Mouse (Mus musculus) hindbrain, embryonic 11.5 days (tissue): ENCODE measurements around the gene Ttc16. TPM values are rescaled to one million over a fixed set of nuclear protein-coding genes. Genes with fewer than 3 reads are reported as not detected.
A peak's percentile ranks its signal among the peaks of the same experiment; 100 is the strongest.

Experiments used
- ATAC-seq: fragments of 200-750 bp; cut with Nextera tagmentation; 2 replicates; pipeline ENCODE4 v1.8.0; 2017; ENCODE audit warnings: mild to moderate bottlenecking, moderate TSS enrichment, moderate library complexity; ENCODE audit not compliant: low FRiP score
- DNase-seq: peaks from one replicate; pipeline ENCODE4 v3.0.0-alpha.2; 2015; ENCODE audit warnings: low spot score
- H3K27ac ChIP-seq: fragments of 300-500 bp; sonication (generic); 2 replicates; pipeline ENCODE4 v1.5.1; 2014; ENCODE audit warnings: mild to moderate bottlenecking, low read depth, low read length
- H3K27me3 ChIP-seq: fragments of 300-500 bp; sonication (generic); 2 replicates; pipeline ENCODE4 v1.6.1; 2014; ENCODE audit warnings: mild to moderate bottlenecking, low read length, moderate library complexity, mixed read lengths; ENCODE audit not compliant: control insufficient read depth, insufficient read depth
- H3K36me3 ChIP-seq: fragments of 300-500 bp; sonication (generic); 2 replicates; pipeline ENCODE4 v1.6.1; 2014; ENCODE audit warnings: mild to moderate bottlenecking, low read length, moderate library complexity, mixed read lengths; ENCODE audit not compliant: control insufficient read depth, insufficient read depth
- H3K4me1 ChIP-seq: fragments of 300-500 bp; sonication (generic); replicated peaks from 2 replicates; pipeline ENCODE4 v1.6.1; 2014; ENCODE audit warnings: low read length, mixed read lengths; ENCODE audit not compliant: control insufficient read depth, insufficient read depth
- H3K4me2 ChIP-seq: fragments of 300-500 bp; sonication (generic); replicated peaks from 2 replicates; pipeline ENCODE4 v1.6.1; 2014; ENCODE audit warnings: mild to moderate bottlenecking, low read depth, low read length
- H3K4me3 ChIP-seq: fragments of 300-500 bp; sonication (generic); 2 replicates; pipeline ENCODE4 v1.5.1; 2014; ENCODE audit warnings: low read depth, low read length
- H3K9ac ChIP-seq: fragments of 300-500 bp; sonication (generic); 2 replicates; pipeline ENCODE4 v1.6.1; 2014; ENCODE audit warnings: low read depth, low read length
- H3K9me3 ChIP-seq: fragments of 300-500 bp; sonication (generic); 2 replicates; pipeline ENCODE4 v1.6.1; 2016; ENCODE audit warnings: low read length; ENCODE audit not compliant: control insufficient read depth
- whole genome bisulfite sequencing: fragments of 180-500 bp; shearing (Covaris S2); extraction: QIAGEN DNeasy Blood & Tissue Kit; methylation state at CpG from one replicate; pipeline ENCODE4 v1.1.7; 2014; 5-methylcytosine and 5-hydroxymethylcytosine counted together
- polyA plus RNA-seq: library from polyadenylated mRNA; unstranded; fragments of >200 nt; fragmentation: Nextera tagmentation; extraction: Ambion mirVana; gene quantifications from 2 replicates; pipeline ENCODE4 v1.2.1, GENCODE M21; 2014

Gene Ttc16
- polyA plus RNA-seq, 1 experiment from 2014 or later: 0.34 TPM

GRCm38 (mm10) chr2:32757056-32757845, 18.2 kb downstream of the Ttc16 start, which contains the start of gene Tor2a:
Gene Tor2a (plus strand): TSS chr2:32757234.
- H3K4me3 ChIP-seq: peak within 1 kb of the TSS; percentile 69
- H3K27me3 ChIP-seq: no peaks in the 10 kb centered on the region
- H3K27ac ChIP-seq: peak within 1 kb of the TSS; percentile 78
- H3K4me2 ChIP-seq: peak within 1 kb of the TSS; percentile 64
- H3K36me3 ChIP-seq: no peaks in the 10 kb centered on the region; the same call in 1 of the 2 replicates
- H3K9ac ChIP-seq: peak within 1 kb of the TSS; percentile 83
- no peaks in the 10 kb centered on the region for H3K9me3 ChIP-seq
- DNase-seq (peak; percentile 98), ATAC-seq (peak; percentile 92)
- WGBS: under 1% methylated on average over 66 of the region's 66 CpGs
- peaks cover 3% of the 10 kb centered on the region; the same call in 1 of the 2 replicates for H3K4me1 ChIP-seq

- no peak for DNase-seq
- WGBS: 37% methylated on average over 6 of the region's 6 CpGs
- no peak overlapping the region for H3K4me2 ChIP-seq
- ATAC-seq: peak; percentile 20; the same call in 1 of the 2 replicates
- H3K9ac ChIP-seq: no peak overlapping the region
- H3K27me3 ChIP-seq: no peaks in the 10 kb centered on the region
- H3K27ac ChIP-seq: no peak overlapping the region
- no peaks in the 10 kb centered on the region; the same call in 1 of the 2 replicates for H3K36me3 ChIP-seq
- H3K9me3 ChIP-seq: no peaks in the 10 kb centered on the region
- peaks cover 3% of the 10 kb centered on the region; the same call in 1 of the 2 replicates for H3K4me1 ChIP-seq
- no peak overlapping the region for H3K4me3 ChIP-seq
Measured at GRCm38 (mm10) chr2:32756674-32757055, 18.8 kb downstream of the Ttc16 start.

GRCm38 (mm10) chr2:32752181-32752580, 23.3 kb downstream of the Ttc16 start:
- H3K9ac ChIP-seq: 0 out of 2 replicates have a peak overlapping the region, but pooled peaks have one; percentile 4
- H3K27me3 ChIP-seq: no peaks in the 10 kb centered on the region
- peaks cover 5% of the 10 kb centered on the region for H3K4me1 ChIP-seq
- DNase-seq: peak; percentile 44
- H3K9me3 ChIP-seq: no peaks in the 10 kb centered on the region
- H3K36me3 ChIP-seq: no peaks in the 10 kb centered on the region
- H3K4me2 ChIP-seq: peak overlapping the region; percentile 45
- 65% methylated on average over 10 of the region's 10 CpGs for WGBS
- H3K4me3 ChIP-seq: peak overlapping the region; percentile 29
- peak; percentile 10; the same call in 1 of the 2 replicates for ATAC-seq
- H3K27ac ChIP-seq: peak overlapping the region; percentile 61

- H3K4me2 ChIP-seq: peak overlapping the region; percentile 45
- H3K36me3 ChIP-seq: 0 out of 2 replicates have a peak, but pooled peaks cover 3% of the 10 kb centered on the region
- H3K4me3 ChIP-seq: peak overlapping the region; percentile 29
- no peaks in the 10 kb centered on the region for H3K9me3 ChIP-seq
- H3K9ac ChIP-seq: peak overlapping the region; percentile 0; the same call in 1 of the 2 replicates
- peak overlapping the region; percentile 61 for H3K27ac ChIP-seq
- no peak for DNase-seq
- H3K27me3 ChIP-seq: no peaks in the 10 kb centered on the region
- ATAC-seq: no peak
- 29% methylated on average over 8 of the region's 10 CpGs for WGBS
- H3K4me1 ChIP-seq: peaks cover 5% of the 10 kb centered on the region
Measured at GRCm38 (mm10) chr2:32751665-32752033, 23.8 kb downstream of the Ttc16 start.

- DNase-seq: peak; percentile 89
Measured at GRCm38 (mm10) chr2:32750887-32751664, 24.4 kb downstream of the Ttc16 start.

GRCm38 (mm10) chr2:32750199-32750598, 25.2 kb downstream of the Ttc16 start:
- H3K27me3 ChIP-seq: no peaks in the 10 kb centered on the region
- WGBS: 74% methylated on average over 7 of the region's 7 CpGs
- H3K36me3 ChIP-seq: 0 out of 2 replicates have a peak, but pooled peaks cover 3% of the 10 kb centered on the region
- peaks cover 5% of the 10 kb centered on the region for H3K4me1 ChIP-seq
- no peaks in the 10 kb centered on the region for H3K9me3 ChIP-seq
- ATAC-seq (no peak), DNase-seq (no peak)
- H3K9ac ChIP-seq: no peak overlapping the region
- no peak overlapping the region for H3K4me2 ChIP-seq
- H3K4me3 ChIP-seq: no peak overlapping the region
- H3K27ac ChIP-seq: peak overlapping the region; percentile 61; the same call in 1 of the 2 replicates

More at GRCm38 (mm10) chr2:32750887-32751664, 24.4 kb downstream of the Ttc16 start:
- Histone ChIP-seq H3K36me3 (0 out of 2 replicates have a peak, but pooled peaks cover 3% of the 10 kb centered on the region), H3K9ac (peak overlapping the region; percentile 0; the same call in 1 of the 2 replicates), H3K27ac (peak overlapping the region; percentile 61), H3K4me3 (peak overlapping the region; percentile 29), H3K4me1 (peaks cover 5% of the 10 kb centered on the region), H3K27me3 (no peaks in the 10 kb centered on the region), H3K9me3 (no peaks in the 10 kb centered on the region), H3K4me2 (peak overlapping the region; percentile 45)
- 4% methylated on average over 31 of the region's 31 CpGs for WGBS
- peak; percentile 86 for ATAC-seq

- no peak for ATAC-seq
- WGBS: 89% methylated on average over 16 of the region's 16 CpGs
- no peak overlapping the region for H3K4me3 ChIP-seq
- no peak overlapping the region for H3K4me2 ChIP-seq
- H3K36me3 ChIP-seq: 0 out of 2 replicates have a peak, but pooled peaks cover 3% of the 10 kb centered on the region
- no peaks in the 10 kb centered on the region for H3K9me3 ChIP-seq
- no peak overlapping the region for H3K9ac ChIP-seq
- no peaks in the 10 kb centered on the region for H3K27me3 ChIP-seq
- H3K27ac ChIP-seq: no peak overlapping the region
- peaks cover 5% of the 10 kb centered on the region for H3K4me1 ChIP-seq
- no peak for DNase-seq
Measured at GRCm38 (mm10) chr2:32749082-32749481, 26.4 kb downstream of the Ttc16 start.

- ATAC-seq (no peak), DNase-seq (no peak)
- Histone ChIP-seq H3K9ac (no peak overlapping the region), H3K27me3 (no peaks in the 10 kb centered on the region; the same call in none of the 2 replicates), H3K4me1 (0 out of 2 replicates have a peak, but pooled peaks cover 4% of the 10 kb centered on the region), H3K9me3 (no peaks in the 10 kb centered on the region), H3K36me3 (0 out of 2 replicates have a peak, but pooled peaks cover 3% of the 10 kb centered on the region), H3K27ac (no peak overlapping the region), H3K4me2 (no peak overlapping the region), H3K4me3 (no peak overlapping the region)
- 77% methylated on average over 15 of the region's 15 CpGs for WGBS
Measured at GRCm38 (mm10) chr2:32744272-32744982, 31.0 kb downstream of the Ttc16 start.
